Mouse (Mus musculus) ES-E14 (cell line): ENCODE results near the gene Cyth4.

Experiments used
- ZC3H11A ChIP-seq: IDR thresholded peaks from 2 replicates; pipeline ENCODE4 v1.6.1; 2012; ENCODE audit warnings: low read depth, mild to moderate bottlenecking, inconsistent platforms, low read length, borderline replicate concordance
- ZNF384 ChIP-seq: IDR thresholded peaks from 2 replicates; pipeline ENCODE4 v1.6.1; 2012; ENCODE audit warnings: low read depth, low read length, inconsistent platforms

- TF ChIP-seq ZNF384 (no peak), ZC3H11A (no peak)
Measured at GRCm38 (mm10) chr15:78651169-78651568, 54.3 kb downstream of the Cyth4 start.
